Mouse (Mus musculus) kidney, embryonic 15.5 days (tissue): ENCODE measurements around the gene Creb3l1. TPM values are rescaled to one million over a fixed set of nuclear protein-coding genes. Genes with fewer than 3 reads are reported as not detected.

ENCODE experiments used
- ATAC-seq: fragments of 200-750 bp; cut with Nextera tagmentation; replicated peaks from 2 replicates; pipeline ENCODE4 v1.8.0; 2017; ENCODE audit warnings: moderate TSS enrichment; ENCODE audit not compliant: low FRiP score
- H3K27ac ChIP-seq: fragments of 300-500 bp; sonication (generic); 2 replicates; pipeline ENCODE4 v1.5.1; 2015; ENCODE audit warnings: mild to moderate bottlenecking, inconsistent platforms
- H3K27me3 ChIP-seq: fragments of 300-500 bp; sonication (generic); 2 replicates; pipeline ENCODE4 v1.6.1; 2015; ENCODE audit warnings: inconsistent platforms
- H3K36me3 ChIP-seq: fragments of 300-500 bp; sonication (generic); 2 replicates; pipeline ENCODE4 v1.6.1; 2015; ENCODE audit warnings: inconsistent platforms
- H3K4me1 ChIP-seq: fragments of 300-500 bp; sonication (generic); 2 replicates; pipeline ENCODE4 v1.6.1; 2015; ENCODE audit warnings: inconsistent platforms
- H3K4me2 ChIP-seq: fragments of 300-500 bp; sonication (generic); 2 replicates; pipeline ENCODE4 v1.6.1; 2015; ENCODE audit warnings: moderate library complexity, mild to moderate bottlenecking, inconsistent platforms
- H3K4me3 ChIP-seq: fragments of 300-500 bp; sonication (generic); replicated peaks from 2 replicates; pipeline ENCODE4 v1.5.1; 2015; ENCODE audit warnings: mild to moderate bottlenecking, inconsistent platforms
- H3K9ac ChIP-seq: fragments of 300-500 bp; sonication (generic); 2 replicates; pipeline ENCODE4 v1.6.1; 2015; ENCODE audit warnings: mild to moderate bottlenecking, inconsistent platforms
- H3K9me3 ChIP-seq: fragments of 300-500 bp; sonication (generic); replicated peaks from 2 replicates; pipeline ENCODE4 v1.6.1; 2016; ENCODE audit warnings: inconsistent platforms
- WGBS: fragments of 180-500 bp; shearing (Covaris S2); methylation state at CpG from one replicate; pipeline ENCODE4 v1.1.7; 2015; ENCODE audit warnings: mixed read lengths; 5-methylcytosine and 5-hydroxymethylcytosine counted together
- polyA plus RNA-seq: library from polyadenylated mRNA; unstranded; fragments of >200 nt; fragmentation: Nextera tagmentation; extraction: Ambion mirVana; gene quantifications from 2 replicates; pipeline ENCODE4 v1.2.1, GENCODE M21; 2015

Creb3l1 gene
- polyA plus RNA-seq, 1 experiment from 2014 or later, result 14.9 TPM

GRCm38 (mm10) chr2:91947397-91948150 is 76.7 kb downstream of the Creb3l1 start:
- peaks cover 3% of the 10 kb centered on the region; the same call in 1 of the 2 replicates for H3K36me3 ChIP-seq
- no peaks in the 10 kb centered on the region for H3K27me3 ChIP-seq
- WGBS, result 47% methylated on average over 11 of the region's 11 CpGs
- no peak overlapping the region for H3K9ac ChIP-seq
- no peak overlapping the region for H3K4me3 ChIP-seq
- peak; percentile 17; the same call in 1 of the 2 replicates for ATAC-seq
- H3K4me2 ChIP-seq, result 0 out of 2 replicates have a peak overlapping the region, but pooled peaks have one; percentile 15
- peaks cover 62% of the 10 kb centered on the region for H3K4me1 ChIP-seq
- H3K27ac ChIP-seq, result peak overlapping the region; percentile 77
- no peaks in the 10 kb centered on the region for H3K9me3 ChIP-seq

- Histone ChIP-seq H3K36me3 (peaks cover 6% of the 10 kb centered on the region; the same call in 1 of the 2 replicates), H3K27ac (no peak overlapping the region), H3K27me3 (no peaks in the 10 kb centered on the region), H3K4me1 (peaks cover 62% of the 10 kb centered on the region), H3K4me2 (no peak overlapping the region), H3K9ac (0 out of 2 replicates have a peak overlapping the region, but pooled peaks have one; percentile 7), H3K9me3 (no peaks in the 10 kb centered on the region), H3K4me3 (no peak overlapping the region)
- WGBS, result 65% methylated on average over 6 of the region's 6 CpGs
- no peak for ATAC-seq
Observed at GRCm38 (mm10) chr2:91946836-91947235, 77.5 kb downstream of the Creb3l1 start.

- Histone ChIP-seq H3K36me3 (peaks cover 15% of the 10 kb centered on the region), H3K4me2 (no peak within 1 kb of the TSS), H3K27ac (no peak within 1 kb of the TSS), H3K9me3 (no peaks in the 10 kb centered on the region), H3K9ac (no peak within 1 kb of the TSS), H3K4me1 (peaks cover 57% of the 10 kb centered on the region), H3K27me3 (no peaks in the 10 kb centered on the region), H3K4me3 (no peak within 1 kb of the TSS)
- ATAC-seq, result no peak
- 80% methylated on average over 18 of the region's 18 CpGs for WGBS
Observed at GRCm38 (mm10) chr2:91945483-91945882, 78.8 kb downstream of the Creb3l1 start, which contains the start of gene Gm9821. TSS of gene Gm9821 (plus strand) at chr2:91945703.

GRCm38 (mm10) chr2:91944170-91944950 is 79.9 kb downstream of the Creb3l1 start:
- no peaks in the 10 kb centered on the region for H3K9me3 ChIP-seq
- 40% methylated on average over 13 of the region's 13 CpGs for WGBS
- H3K4me2 ChIP-seq, result no peak overlapping the region
- peaks cover 26% of the 10 kb centered on the region for H3K36me3 ChIP-seq
- H3K4me1 ChIP-seq, result peaks cover 46% of the 10 kb centered on the region
- no peak overlapping the region for H3K27ac ChIP-seq
- ATAC-seq, result peak; percentile 49
- H3K27me3 ChIP-seq, result no peaks in the 10 kb centered on the region
- H3K9ac ChIP-seq, result no peak overlapping the region
- no peak overlapping the region for H3K4me3 ChIP-seq

GRCm38 (mm10) chr2:91942356-91942755 is 81.9 kb downstream of the Creb3l1 start:
- ATAC-seq, result no peak
- WGBS, result 68% methylated on average over 6 of the region's 6 CpGs
- no peak overlapping the region for H3K27ac ChIP-seq

GRCm38 (mm10) chr2:91939303-91939935 is 84.9 kb downstream of the Creb3l1 start:
- no peaks in the 10 kb centered on the region for H3K27me3 ChIP-seq
- no peak overlapping the region for H3K27ac ChIP-seq
- no peaks in the 10 kb centered on the region for H3K9me3 ChIP-seq
- H3K4me3 ChIP-seq, result no peak overlapping the region
- H3K36me3 ChIP-seq, result peaks cover 76% of the 10 kb centered on the region
- H3K4me2 ChIP-seq, result no peak overlapping the region
- WGBS, result 79% methylated on average over 15 of the region's 15 CpGs
- peaks cover 8% of the 10 kb centered on the region for H3K4me1 ChIP-seq
- no peak for ATAC-seq
- no peak overlapping the region for H3K9ac ChIP-seq

More at GRCm38 (mm10) chr2:91942356-91942755, 81.9 kb downstream of the Creb3l1 start:
- peaks cover 46% of the 10 kb centered on the region for H3K36me3 ChIP-seq
- H3K9ac ChIP-seq, result no peak overlapping the region
- H3K9me3 ChIP-seq, result no peaks in the 10 kb centered on the region
- H3K4me2 ChIP-seq, result no peak overlapping the region
- no peak overlapping the region for H3K4me3 ChIP-seq
- peaks cover 26% of the 10 kb centered on the region for H3K4me1 ChIP-seq
- H3K27me3 ChIP-seq, result no peaks in the 10 kb centered on the region

GRCm38 (mm10) chr2:91936154-91936553 is 88.1 kb downstream of the Creb3l1 start:
- no peak overlapping the region for H3K4me2 ChIP-seq
- peaks cover 38% of the 10 kb centered on the region for H3K4me1 ChIP-seq
- no peak for ATAC-seq
- H3K27me3 ChIP-seq, result no peaks in the 10 kb centered on the region
- H3K9ac ChIP-seq, result no peak overlapping the region
- peaks cover 73% of the 10 kb centered on the region for H3K36me3 ChIP-seq
- no peaks in the 10 kb centered on the region for H3K9me3 ChIP-seq
- H3K4me3 ChIP-seq, result no peak overlapping the region
- H3K27ac ChIP-seq, result no peak overlapping the region
- WGBS, result 93% methylated on average over 7 of the region's 7 CpGs

- H3K9ac ChIP-seq, result no peak overlapping the region
- no peak overlapping the region for H3K4me3 ChIP-seq
- H3K36me3 ChIP-seq, result peaks cover 63% of the 10 kb centered on the region
- no peak for ATAC-seq
- no peaks in the 10 kb centered on the region for H3K27me3 ChIP-seq
- peaks cover 46% of the 10 kb centered on the region for H3K4me1 ChIP-seq
- H3K9me3 ChIP-seq, result no peaks in the 10 kb centered on the region
- no peak overlapping the region for H3K4me2 ChIP-seq
- 78% methylated on average over 9 of the region's 9 CpGs for whole genome bisulfite sequencing
- H3K27ac ChIP-seq, result no peak overlapping the region
Observed at GRCm38 (mm10) chr2:91934826-91935525, 89.3 kb downstream of the Creb3l1 start.

- no peak for ATAC-seq
- peaks cover 60% of the 10 kb centered on the region for H3K36me3 ChIP-seq
- 31% methylated on average over 8 of the region's 8 CpGs for WGBS
- no peaks in the 10 kb centered on the region for H3K9me3 ChIP-seq
- peak overlapping the region; percentile 96 for H3K27ac ChIP-seq
- no peaks in the 10 kb centered on the region for H3K27me3 ChIP-seq
- H3K9ac ChIP-seq, result no peak overlapping the region
- H3K4me2 ChIP-seq, result no peak overlapping the region
- peaks cover 51% of the 10 kb centered on the region for H3K4me1 ChIP-seq
- no peak overlapping the region for H3K4me3 ChIP-seq
Observed at GRCm38 (mm10) chr2:91934016-91934415, 90.3 kb downstream of the Creb3l1 start.

- Histone ChIP-seq H3K27me3 (no peaks in the 10 kb centered on the region), H3K36me3 (peaks cover 55% of the 10 kb centered on the region), H3K4me1 (peaks cover 52% of the 10 kb centered on the region), H3K9ac (no peak overlapping the region), H3K9me3 (no peaks in the 10 kb centered on the region), H3K4me3 (no peak overlapping the region), H3K27ac (peak overlapping the region; percentile 96), H3K4me2 (peak overlapping the region; percentile 65; the same call in 1 of the 2 replicates)
- WGBS, result 30% methylated on average over 9 of the region's 9 CpGs
- peak; percentile 16; the same call in 1 of the 2 replicates for ATAC-seq
Observed at GRCm38 (mm10) chr2:91933471-91933870, 90.8 kb downstream of the Creb3l1 start.

GRCm38 (mm10) chr2:91932737-91933350 is 91.5 kb downstream of the Creb3l1 start:
- ATAC-seq, result 0 out of 2 replicates have a peak, but pooled peaks have one; percentile 0
- peak overlapping the region; percentile 96 for H3K27ac ChIP-seq
- H3K4me2 ChIP-seq, result peak overlapping the region; percentile 65
- H3K4me3 ChIP-seq, result peak overlapping the region; percentile 63
- peaks cover 57% of the 10 kb centered on the region for H3K4me1 ChIP-seq
- 11% methylated on average over 6 of the region's 6 CpGs for WGBS
- no peaks in the 10 kb centered on the region for H3K9me3 ChIP-seq
- H3K36me3 ChIP-seq, result peaks cover 48% of the 10 kb centered on the region
- H3K9ac ChIP-seq, result no peak overlapping the region
- no peaks in the 10 kb centered on the region for H3K27me3 ChIP-seq
